Mouse (Mus musculus): ENCODE measurements around the gene Gm5168. TPM values are rescaled to one million over a fixed set of nuclear protein-coding genes. Genes with fewer than 3 reads are reported as not detected.
"Not testable (repeated sequence)": the region's sequence is repeated elsewhere in the genome, so short reads cannot be mapped to it uniquely, and the experiment has no call there.

Gene Gm5168
- polyA plus RNA-seq (2015; fragmentation: Nextera tagmentation; extraction: Ambion mirVana), result not detected in 2 replicates

- not testable (repeated sequence) for H3K36me3 ChIP-seq (ENCODE audit: insufficient read depth, low read length); DNase-seq (ENCODE audit: low spot score); H3K9me3 ChIP-seq (ENCODE audit: low read length); H3K27ac ChIP-seq (ENCODE audit: low read length); H3K4me1 ChIP-seq (ENCODE audit: insufficient read depth, low read depth, low read length); H3K27me3 ChIP-seq (replicated peaks; ENCODE audit: insufficient read depth, low read length); H3K4me2 ChIP-seq (replicated peaks; ENCODE audit: low read depth, low read length); ATAC-seq; H3K4me3 ChIP-seq (ENCODE audit: low read depth, low read length); H3K9ac ChIP-seq (replicated peaks; ENCODE audit: low read depth)
- WGBS, result no CpG with 5 or more reads among the region's 3 CpGs
Measured at GRCm38 (mm10) chrX:26050941-26051340, at the start of gene Gm5168. Gm5168 (minus strand) TSS chrX:26051041.

Other genes starting within 250 kb of the Gm5168 start
- gene Gm2012, start 180.3 kb upstream of the Gm5168 start, polyA plus RNA-seq (2015; fragmentation: Nextera tagmentation; extraction: Ambion mirVana), result not detected in 2 replicates

All from lung, postnatal 0 days (tissue).